Mouse (Mus musculus) kidney, postnatal 10 days (tissue): ENCODE measurements around the gene Eif4h.

ENCODE experiments used
- DNase-seq: peaks from one replicate; pipeline ENCODE4 v3.0.0; 2021; ENCODE audit warnings: mixed read lengths

Eif4h gene

GRCm38 (mm10) chr5:134604376-134604775 is 34.9 kb downstream of the Eif4h start:
- DNase-seq: peak; percentile 21

- peak; percentile 62 for DNase-seq
Measured at GRCm38 (mm10) chr5:134597711-134598110, 41.6 kb downstream of the Eif4h start.

GRCm38 (mm10) chr5:134593093-134593492 is 46.2 kb downstream of the Eif4h start:
- no peak for DNase-seq

GRCm38 (mm10) chr5:134592026-134592581 is 47.2 kb downstream of the Eif4h start:
- no peak for DNase-seq

GRCm38 (mm10) chr5:134589900-134590299 is 49.4 kb downstream of the Eif4h start:
- no peak for DNase-seq

- no peak for DNase-seq
Measured at GRCm38 (mm10) chr5:134584798-134585197, 54.5 kb downstream of the Eif4h start.

- DNase-seq: no peak
Measured at GRCm38 (mm10) chr5:134583884-134584213, 55.4 kb downstream of the Eif4h start.

- peak; percentile 54 for DNase-seq
Measured at GRCm38 (mm10) chr5:134583006-134583883, 56.0 kb downstream of the Eif4h start.

- DNase-seq: peak; percentile 99
Measured at GRCm38 (mm10) chr5:134582221-134582907, 56.9 kb downstream of the Eif4h start.

GRCm38 (mm10) chr5:134581146-134581545 is 58.1 kb downstream of the Eif4h start, which contains the start of gene Rfc2:
TSS of gene Rfc2 (plus strand) at chr5:134581366.
- peak; percentile 52 for DNase-seq

- no peak for DNase-seq
Measured at GRCm38 (mm10) chr5:134579135-134579534, 60.2 kb downstream of the Eif4h start.

- no peak for DNase-seq
Measured at GRCm38 (mm10) chr5:134577534-134577933, 61.8 kb downstream of the Eif4h start.

- peak; percentile 57 for DNase-seq
Measured at GRCm38 (mm10) chr5:134576517-134577220, 62.6 kb downstream of the Eif4h start.

- no peak for DNase-seq
Measured at GRCm38 (mm10) chr5:134575833-134576232, 63.5 kb downstream of the Eif4h start.

GRCm38 (mm10) chr5:134572508-134573214 is 66.6 kb downstream of the Eif4h start:
- peak; percentile 50 for DNase-seq

- DNase-seq: peak; percentile 75
Measured at GRCm38 (mm10) chr5:134571730-134572507, 67.4 kb downstream of the Eif4h start.
